ENCODE assay signal across 21 mouse cellular contexts in genomic region chr6:17994956-17995790, GRCm38 (mm10). TPM values are rescaled to one million over a fixed set of nuclear protein-coding genes. Genes with fewer than 3 reads are reported as not detected.
DNase-seq lines count a peak whose midpoint lies in the region; ATAC-seq lines count a peak whose summit lies in the region.
"Had no signal": no experiment of that assay in that cellular context is flagged by ENCODE, and none has a peak within 500 bp of the region (broad histone marks: within the 10 kb centered on the region; RNA-seq: fewer than 3 reads in every experiment).

No protein-coding gene starts in this region.

- no peak overlapping the region for H3K9ac ChIP-seq in embryonic facial prominence, embryonic 11.5 days (replicated peaks; ENCODE audit: low read length)
- no peak overlapping the region for H3K9ac ChIP-seq in neural tube, embryonic 12.5 days
- H3K9ac ChIP-seq in forebrain, embryonic 15.5 days (replicated peaks) = no peak overlapping the region
- H3K9ac ChIP-seq: heart, embryonic 13.5 days; hindbrain, embryonic 12.5 days; stomach, embryonic 15.5 days had no signal

- DNase-seq in embryonic facial prominence, embryonic 11.5 days (ENCODE audit: low spot score) = no peak
- no peak for DNase-seq in embryonic facial prominence, embryonic 10.5 days (ENCODE audit: low spot score)
- DNase-seq in neural tube, embryonic 10.5 days (ENCODE audit: extremely low spot score, low spot score) = no peak
- DNase-seq in liver = no peak
- DNase-seq in heart, postnatal 14 days = no peak
- DNase-seq: adrenal gland, postnatal 14 days; cerebellum, adult 9-10 months; gastrocnemius, postnatal 36 days; heart, adult 2 months; kidney, postnatal 25 days; thymus, postnatal 25 days had no signal

- no peaks in the 10 kb centered on the region for H3K27me3 ChIP-seq in embryonic facial prominence, embryonic 11.5 days (ENCODE audit: control insufficient read depth, insufficient read depth, low read length)
- no peaks in the 10 kb centered on the region for H3K27me3 ChIP-seq in embryonic facial prominence, embryonic 10.5 days (replicated peaks; ENCODE audit: low read depth, poor library complexity, severe bottlenecking)
- no peaks in the 10 kb centered on the region for H3K27me3 ChIP-seq in neural tube, embryonic 12.5 days (replicated peaks)
- H3K27me3 ChIP-seq in forebrain, embryonic 15.5 days = no peaks in the 10 kb centered on the region
- H3K27me3 ChIP-seq: heart, embryonic 13.5 days; hindbrain, embryonic 12.5 days; stomach, embryonic 15.5 days had no signal

- no peak overlapping the region for H3K4me3 ChIP-seq in embryonic facial prominence, embryonic 11.5 days (ENCODE audit: low read depth, low read length)
- no peak overlapping the region for H3K4me3 ChIP-seq in embryonic facial prominence, embryonic 10.5 days
- H3K4me3 ChIP-seq in neural tube, embryonic 12.5 days = no peak overlapping the region
- H3K4me3 ChIP-seq in forebrain, embryonic 15.5 days = no peak overlapping the region
- H3K4me3 ChIP-seq: heart, adult 2 months; heart, embryonic 13.5 days; hindbrain, embryonic 12.5 days; layer of hippocampus, adult 2 months; limb, embryonic 10.5 days; midbrain, embryonic 10.5 days; stomach, embryonic 15.5 days had no signal

- H3K4me2 ChIP-seq in embryonic facial prominence, embryonic 11.5 days (ENCODE audit: low read depth, low read length) = no peak overlapping the region
- no peak overlapping the region for H3K4me2 ChIP-seq in neural tube, embryonic 12.5 days (replicated peaks)
- H3K4me2 ChIP-seq in forebrain, embryonic 15.5 days (replicated peaks) = no peak overlapping the region
- H3K4me2 ChIP-seq: heart, embryonic 13.5 days; hindbrain, embryonic 12.5 days; stomach, embryonic 15.5 days had no signal

- H3K4me1 ChIP-seq in embryonic facial prominence, embryonic 11.5 days (ENCODE audit: control insufficient read depth, insufficient read depth, low read length) = no peaks in the 10 kb centered on the region
- peaks cover 10% of the 10 kb centered on the region for H3K4me1 ChIP-seq in embryonic facial prominence, embryonic 10.5 days
- H3K4me1 ChIP-seq in neural tube, embryonic 12.5 days = no peaks in the 10 kb centered on the region
- no peaks in the 10 kb centered on the region for H3K4me1 ChIP-seq in forebrain, embryonic 15.5 days
- H3K4me1 ChIP-seq: heart, embryonic 13.5 days; hindbrain, embryonic 12.5 days; stomach, embryonic 15.5 days had no signal

- H3K9me3 ChIP-seq in embryonic facial prominence, embryonic 11.5 days (replicated peaks; ENCODE audit: control insufficient read depth, low read length) = no peaks in the 10 kb centered on the region
- H3K9me3 ChIP-seq in embryonic facial prominence, embryonic 10.5 days = no peaks in the 10 kb centered on the region
- no peaks in the 10 kb centered on the region for H3K9me3 ChIP-seq in neural tube, embryonic 12.5 days
- no peaks in the 10 kb centered on the region for H3K9me3 ChIP-seq in forebrain, embryonic 15.5 days
- H3K9me3 ChIP-seq: heart, embryonic 13.5 days; hindbrain, embryonic 12.5 days; limb, embryonic 10.5 days; midbrain, embryonic 10.5 days; stomach, embryonic 15.5 days had no signal

- no peaks in the 10 kb centered on the region for H3K36me3 ChIP-seq in embryonic facial prominence, embryonic 11.5 days (replicated peaks; ENCODE audit: control insufficient read depth, insufficient read depth, low read depth, low read length)
- no peaks in the 10 kb centered on the region for H3K36me3 ChIP-seq in embryonic facial prominence, embryonic 10.5 days (replicated peaks)
- no peaks in the 10 kb centered on the region for H3K36me3 ChIP-seq in neural tube, embryonic 12.5 days
- H3K36me3 ChIP-seq in forebrain, embryonic 15.5 days = no peaks in the 10 kb centered on the region
- H3K36me3 ChIP-seq: heart, embryonic 13.5 days; hindbrain, embryonic 12.5 days; limb, embryonic 10.5 days; midbrain, embryonic 10.5 days; stomach, embryonic 15.5 days had no signal

- H3K27ac ChIP-seq in embryonic facial prominence, embryonic 11.5 days (replicated peaks; ENCODE audit: low read depth, low read length) = no peak overlapping the region
- H3K27ac ChIP-seq in embryonic facial prominence, embryonic 10.5 days (replicated peaks) = no peak overlapping the region
- no peak overlapping the region for H3K27ac ChIP-seq in neural tube, embryonic 12.5 days
- no peak overlapping the region for H3K27ac ChIP-seq in forebrain, embryonic 15.5 days (replicated peaks)
- H3K27ac ChIP-seq: heart, adult 2 months; heart, embryonic 13.5 days; hindbrain, embryonic 12.5 days; layer of hippocampus, adult 2 months; limb, embryonic 10.5 days; midbrain, embryonic 10.5 days; stomach, embryonic 15.5 days had no signal

- ATAC-seq in embryonic facial prominence, embryonic 11.5 days (replicated peaks; ENCODE audit: insufficient number of reproducible peaks, low FRiP score, low TSS enrichment, low read depth) = peak; percentile 72; the same call in 1 of the 2 replicates
- ATAC-seq in neural tube, embryonic 12.5 days (ENCODE audit: low FRiP score, low read depth) = 0 out of 2 replicates have a peak, but pooled peaks have one; percentile 50
- peak; percentile 60; the same call in 1 of the 2 replicates for ATAC-seq in forebrain, embryonic 15.5 days (replicated peaks)
- ATAC-seq: intestine, postnatal 0 days had no signal

- 70% methylated on average over 6 of the region's 6 CpGs for WGBS in embryonic facial prominence, embryonic 11.5 days
- WGBS in embryonic facial prominence, embryonic 10.5 days = 72% methylated on average over 6 of the region's 6 CpGs
- WGBS in neural tube, embryonic 12.5 days = 55% methylated on average over 6 of the region's 6 CpGs
- WGBS in forebrain, embryonic 15.5 days = 26% methylated on average over 6 of the region's 6 CpGs

- intact Hi-C loops in heart, postnatal 14 days (cut with DNase I) = no loop called here

RNA-seq across cellular contexts. Expression of gene Wnt2, which starts 35.2 kb away (rescaled TPM):
- polyA plus RNA-seq in embryonic facial prominence, embryonic 11.5 days (2014; fragmentation: Nextera tagmentation; extraction: Ambion mirVana) = 1.1 and 1.4 TPM in 2 replicates
- polyA plus RNA-seq in embryonic facial prominence, embryonic 10.5 days (2016; fragmentation: Nextera tagmentation; extraction: Ambion mirVana) = 0.81 and 1.4 TPM in 2 replicates
- polyA plus RNA-seq in neural tube, embryonic 12.5 days (2016; fragmentation: Nextera tagmentation; extraction: Ambion mirVana) = 1.2 and 1.6 TPM in 2 replicates
- polyA plus RNA-seq in forebrain, embryonic 15.5 days (2015; fragmentation: Nextera tagmentation; extraction: Ambion mirVana) = 0.13 and 0.19 TPM in 2 replicates
- total RNA-seq in heart, postnatal 14 days (2021) = 1 to 10 TPM; 1.1 to 1.2 TPM
- total RNA-seq: common myeloid progenitor, adult 5-6 weeks had no signal
